Mouse (Mus musculus): ENCODE results near the gene Upk3a.

DNA sequence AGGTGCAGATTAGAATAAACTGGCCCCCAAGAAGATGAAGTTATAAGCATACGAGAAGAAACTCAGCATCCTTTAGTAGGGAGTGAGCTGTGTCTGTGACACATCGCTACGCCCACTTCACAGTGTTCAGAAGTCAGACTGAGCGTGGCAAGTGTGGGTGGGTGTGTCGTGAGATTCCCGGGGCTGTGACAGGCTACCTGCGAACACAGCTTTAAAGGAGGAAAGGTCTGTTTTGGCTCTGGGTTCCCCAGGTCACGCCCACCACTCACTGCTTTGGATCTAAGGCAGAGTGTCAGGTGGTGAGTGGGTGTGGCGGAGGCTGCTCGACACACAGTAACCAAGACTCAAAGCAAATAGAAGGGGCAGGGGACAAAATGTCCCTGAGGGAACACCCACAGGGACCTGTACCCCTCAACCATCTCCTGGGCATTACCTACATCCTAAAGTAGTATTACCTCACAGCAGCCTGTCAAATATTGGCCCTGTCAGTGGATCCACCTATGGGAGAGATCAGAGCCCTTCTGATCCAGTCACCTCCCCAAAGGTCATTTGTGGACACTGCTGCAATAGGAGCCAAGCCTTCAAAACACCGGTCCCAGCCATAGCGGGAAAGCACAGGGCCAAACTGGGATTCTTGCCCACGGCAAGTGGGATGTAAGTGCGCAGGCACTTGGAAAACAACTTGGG, 19.0 kb upstream of the Upk3a start:
- no peak for TF ChIP-seq CTCF (IDR thresholded peaks at IDR 0.05; ENCODE audit: low read depth)
- no peak for TF ChIP-seq EP300 (IDR thresholded peaks at IDR 0.05; ENCODE audit: low read depth)

All from heart, postnatal 0 days (tissue).